Mouse (Mus musculus) limb, embryonic 11.5 days (tissue): ENCODE results near the gene Maml1. TPM values are rescaled to one million over a fixed set of nuclear protein-coding genes. Genes with fewer than 3 reads are reported as not detected.
A peak's percentile ranks its signal among the peaks of the same experiment; 100 is the strongest.

ENCODE experiments used
- ATAC-seq: fragments of 200-750 bp; cut with Nextera tagmentation; 2 replicates; pipeline ENCODE4 v1.8.0; 2017; ENCODE audit warnings: low read depth; ENCODE audit not compliant: insufficient number of reproducible peaks, low FRiP score, low TSS enrichment
- DNase-seq: peaks from one replicate; pipeline ENCODE4 v3.0.0-alpha.2; 2015; ENCODE audit warnings: low spot score
- H3K27ac ChIP-seq: fragments of 300-500 bp; sonication (generic); replicated peaks from 2 replicates; pipeline ENCODE4 v1.5.1; 2014; ENCODE audit warnings: low read depth, mild to moderate bottlenecking, low read length
- H3K27me3 ChIP-seq: fragments of 300-500 bp; sonication (generic); 2 replicates; pipeline ENCODE4 v1.6.1; 2014; ENCODE audit warnings: mild to moderate bottlenecking, low read length, mixed read lengths; ENCODE audit not compliant: control insufficient read depth, insufficient read depth
- H3K36me3 ChIP-seq: fragments of 300-500 bp; sonication (generic); 2 replicates; pipeline ENCODE4 v1.6.1; 2014; ENCODE audit warnings: mild to moderate bottlenecking, low read length, moderate library complexity, mixed read lengths; ENCODE audit not compliant: control insufficient read depth, insufficient read depth
- H3K4me1 ChIP-seq: fragments of 300-500 bp; sonication (generic); 2 replicates; pipeline ENCODE4 v1.6.1; 2014; ENCODE audit warnings: low read length, mixed read lengths; ENCODE audit not compliant: control insufficient read depth, insufficient read depth
- H3K4me2 ChIP-seq: fragments of 300-500 bp; sonication (generic); 2 replicates; pipeline ENCODE4 v1.6.1; 2014; ENCODE audit warnings: low read depth, mild to moderate bottlenecking, moderate library complexity; ENCODE audit not compliant: severe bottlenecking
- H3K4me3 ChIP-seq: fragments of 300-500 bp; sonication (generic); 2 replicates; pipeline ENCODE4 v1.5.1; 2014; ENCODE audit warnings: low read depth, low read length
- H3K9ac ChIP-seq: fragments of 300-500 bp; sonication (generic); 2 replicates; pipeline ENCODE4 v1.6.1; 2014; ENCODE audit warnings: mild to moderate bottlenecking, low read length
- H3K9me3 ChIP-seq: fragments of 300-500 bp; sonication (generic); 2 replicates; pipeline ENCODE4 v1.6.1; 2016; ENCODE audit warnings: low read length; ENCODE audit not compliant: control insufficient read depth
- WGBS: fragments of 180-500 bp; shearing (Covaris S2); extraction: QIAGEN DNeasy Blood & Tissue Kit; methylation state at CpG from one replicate; pipeline ENCODE4 v1.1.7; 2014; 5-methylcytosine and 5-hydroxymethylcytosine counted together
- polyA plus RNA-seq: library from polyadenylated mRNA; unstranded; fragments of >200 nt; fragmentation: Nextera tagmentation; extraction: Ambion mirVana; gene quantifications from 2 replicates; pipeline ENCODE4 v1.2.1, GENCODE M21; 2014

The Maml1 gene
- polyA plus RNA-seq, 1 experiment from 2014 or later: 14.4 TPM

- no peaks in the 10 kb centered on the region for H3K9me3 ChIP-seq
- H3K27me3 ChIP-seq: no peaks in the 10 kb centered on the region
- peak overlapping the region; percentile 99 for H3K9ac ChIP-seq
- 0 out of 2 replicates have a peak overlapping the region, but pooled peaks have one; percentile 96 for H3K27ac ChIP-seq
- ATAC-seq: no peak
- peak overlapping the region; percentile 81 for H3K4me2 ChIP-seq
- H3K4me1 ChIP-seq: peaks cover 6% of the 10 kb centered on the region
- H3K4me3 ChIP-seq: peak overlapping the region; percentile 97
- H3K36me3 ChIP-seq: peaks cover 10% of the 10 kb centered on the region; the same call in 1 of the 2 replicates
- DNase-seq: peak; percentile 28
- WGBS: 6% methylated on average over 20 of the region's 20 CpGs
Observed at GRCm38 (mm10) chr11:50290486-50291225, 1.5 kb downstream of the Maml1 start.

GRCm38 (mm10) chr11:50286428-50286827 is 5.7 kb downstream of the Maml1 start:
- ATAC-seq (no peak), DNase-seq (no peak)
- Histone ChIP-seq H3K36me3 (peaks cover 5% of the 10 kb centered on the region; the same call in 1 of the 2 replicates), H3K4me1 (peaks cover 6% of the 10 kb centered on the region), H3K4me2 (no peak overlapping the region), H3K27me3 (no peaks in the 10 kb centered on the region), H3K27ac (no peak overlapping the region), H3K9ac (no peak overlapping the region), H3K9me3 (no peaks in the 10 kb centered on the region), H3K4me3 (no peak overlapping the region)
- 96% methylated on average over 1 of the region's 1 CpGs for WGBS

GRCm38 (mm10) chr11:50285696-50286095 is 6.4 kb downstream of the Maml1 start:
- DNase-seq: no peak
- no peak overlapping the region for H3K4me3 ChIP-seq
- no peak overlapping the region for H3K9ac ChIP-seq
- peaks cover 6% of the 10 kb centered on the region for H3K4me1 ChIP-seq
- no peaks in the 10 kb centered on the region for H3K9me3 ChIP-seq
- H3K27me3 ChIP-seq: no peaks in the 10 kb centered on the region
- WGBS: 96% methylated on average over 7 of the region's 7 CpGs
- peaks cover 8% of the 10 kb centered on the region; the same call in 1 of the 2 replicates for H3K36me3 ChIP-seq
- no peak overlapping the region for H3K4me2 ChIP-seq
- H3K27ac ChIP-seq: no peak overlapping the region
- no peak for ATAC-seq

- no peak for ATAC-seq
- no peak overlapping the region for H3K9ac ChIP-seq
- H3K27ac ChIP-seq: no peak overlapping the region
- no peak overlapping the region for H3K4me2 ChIP-seq
- no peaks in the 10 kb centered on the region for H3K27me3 ChIP-seq
- WGBS: 96% methylated on average over 5 of the region's 5 CpGs
- no peaks in the 10 kb centered on the region for H3K9me3 ChIP-seq
- peaks cover 3% of the 10 kb centered on the region for H3K4me1 ChIP-seq
- peaks cover 9% of the 10 kb centered on the region; the same call in 1 of the 2 replicates for H3K36me3 ChIP-seq
- no peak for DNase-seq
- no peak overlapping the region for H3K4me3 ChIP-seq
Observed at GRCm38 (mm10) chr11:50285263-50285662, 6.8 kb downstream of the Maml1 start.

- Histone ChIP-seq H3K9ac (no peak overlapping the region), H3K4me2 (no peak overlapping the region), H3K27me3 (no peaks in the 10 kb centered on the region), H3K36me3 (peaks cover 8% of the 10 kb centered on the region; the same call in 1 of the 2 replicates), H3K27ac (no peak overlapping the region), H3K4me1 (no peaks in the 10 kb centered on the region), H3K4me3 (no peak overlapping the region), H3K9me3 (no peaks in the 10 kb centered on the region)
- ATAC-seq: no peak
- DNase-seq: no peak
- WGBS: 80% methylated on average over 1 of the region's 1 CpGs
Observed at GRCm38 (mm10) chr11:50280053-50280452, 12.1 kb downstream of the Maml1 start.

GRCm38 (mm10) chr11:50279005-50279404 is 13.1 kb downstream of the Maml1 start:
- no peaks in the 10 kb centered on the region for H3K4me1 ChIP-seq
- H3K4me3 ChIP-seq: no peak overlapping the region
- WGBS: 94% methylated on average over 4 of the region's 4 CpGs
- DNase-seq (no peak), ATAC-seq (no peak)
- peaks cover 8% of the 10 kb centered on the region; the same call in 1 of the 2 replicates for H3K36me3 ChIP-seq
- no peaks in the 10 kb centered on the region for H3K27me3 ChIP-seq
- no peak overlapping the region for H3K4me2 ChIP-seq
- no peaks in the 10 kb centered on the region for H3K9me3 ChIP-seq
- H3K9ac ChIP-seq: no peak overlapping the region
- H3K27ac ChIP-seq: no peak overlapping the region

GRCm38 (mm10) chr11:50277706-50278105 is 14.4 kb downstream of the Maml1 start:
- no peaks in the 10 kb centered on the region for H3K4me1 ChIP-seq
- no peak overlapping the region for H3K27ac ChIP-seq
- no peak overlapping the region for H3K4me2 ChIP-seq
- ATAC-seq (no peak), DNase-seq (no peak)
- H3K4me3 ChIP-seq: no peak overlapping the region
- peaks cover 8% of the 10 kb centered on the region; the same call in 1 of the 2 replicates for H3K36me3 ChIP-seq
- H3K27me3 ChIP-seq: no peaks in the 10 kb centered on the region
- WGBS: 93% methylated on average over 6 of the region's 6 CpGs
- H3K9ac ChIP-seq: no peak overlapping the region
- no peaks in the 10 kb centered on the region for H3K9me3 ChIP-seq

- Histone ChIP-seq H3K27me3 (no peaks in the 10 kb centered on the region), H3K9ac (no peak overlapping the region), H3K27ac (no peak overlapping the region), H3K9me3 (no peaks in the 10 kb centered on the region), H3K4me1 (no peaks in the 10 kb centered on the region), H3K36me3 (peaks cover 8% of the 10 kb centered on the region; the same call in 1 of the 2 replicates), H3K4me3 (no peak overlapping the region), H3K4me2 (no peak overlapping the region)
- ATAC-seq: no peak
- no peak for DNase-seq
Observed at GRCm38 (mm10) chr11:50277025-50277424, 15.1 kb downstream of the Maml1 start.
